Mouse (Mus musculus) testis, adult 2 months (tissue): ENCODE measurements around the gene Zfp687.

ENCODE experiments used
- CTCF ChIP-seq: fragments of 200-500 bp; IDR thresholded peaks from 2 replicates; pipeline ENCODE4 v1.5.1; 2012; ENCODE audit warnings: low read depth, mild to moderate bottlenecking, inconsistent platforms, low read length, moderate library complexity; ENCODE audit not compliant: control insufficient read depth, insufficient read depth, insufficient replicate concordance
- POLR2A ChIP-seq: fragments of 200-500 bp; IDR thresholded peaks from 2 replicates; pipeline ENCODE4 v1.6.1; 2012; ENCODE audit warnings: low read depth, mild to moderate bottlenecking, inconsistent platforms, low read length, moderate library complexity; ENCODE audit not compliant: control insufficient read depth

- peak; percentile 19; the same call in 1 of the 2 replicates for TF ChIP-seq CTCF
- no peak for TF ChIP-seq POLR2A
These were observed 38.5 kb upstream of the Zfp687 start for GRCm38 (mm10) chr3:95053701-95054100.
